Mouse (Mus musculus) lung, adult 2 months (tissue): Measurements from ENCODE around the gene Gm14180.

Source experiments
- CTCF ChIP-seq: fragments of 200-500 bp; IDR thresholded peaks from 2 replicates; pipeline ENCODE4 v1.5.1; 2011; ENCODE audit warnings: mild to moderate bottlenecking, low read length, control low read depth; ENCODE audit not compliant: insufficient read depth
- POLR2A ChIP-seq: fragments of 200-500 bp; IDR thresholded peaks from 2 replicates; pipeline ENCODE4 v1.6.1; 2011; ENCODE audit warnings: low read depth, mild to moderate bottlenecking, control low read depth, low read length, borderline replicate concordance; ENCODE audit errors: extremely low read depth

DNA sequence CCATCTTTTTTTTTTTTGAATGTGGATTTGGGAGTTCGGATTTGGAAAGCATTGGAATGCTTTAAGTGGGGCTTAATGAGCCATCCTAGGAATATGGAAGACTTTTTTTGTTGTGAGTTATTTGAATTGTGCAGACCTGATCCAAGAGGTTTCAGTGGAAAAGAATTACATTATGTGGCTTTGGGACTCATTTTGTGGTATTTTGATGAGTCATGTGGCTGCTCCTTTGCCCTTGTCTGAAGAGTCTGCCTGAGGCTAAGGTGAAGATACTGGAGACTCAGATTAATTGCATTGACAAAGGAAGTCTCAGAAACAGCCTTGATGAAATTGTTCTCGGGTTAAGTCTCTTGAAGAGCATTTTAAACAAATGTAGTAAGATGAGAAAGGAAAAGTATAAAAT is 34.3 kb upstream of the Gm14180 start:
- TF ChIP-seq POLR2A, result no peak
- no peak for TF ChIP-seq CTCF
